Mouse (Mus musculus) NIH3T3 (cell line): ENCODE measurements around the gene Ggcx.
A peak's percentile ranks its signal among the peaks of the same experiment; 100 is the strongest.
"Not testable (repeated sequence)": the region's sequence is repeated elsewhere in the genome, so short reads cannot be mapped to it uniquely, and the experiment has no call there.

Experiments used
- DNase-seq: peaks from one replicate; pipeline ENCODE4 v3.0.0-alpha.2; 2012; ENCODE audit warnings: low read depth

Gene Ggcx

GRCm38 (mm10) chr6:72429061-72429842 is 15.1 kb downstream of the Ggcx start:
- DNase-seq, result no peak

- DNase-seq, result peak; percentile 70
Measured at GRCm38 (mm10) chr6:72430989-72431921, 17.1 kb downstream of the Ggcx start.

- peak; percentile 41 for DNase-seq
Measured at GRCm38 (mm10) chr6:72432153-72432552, 18.0 kb downstream of the Ggcx start.

DNA sequence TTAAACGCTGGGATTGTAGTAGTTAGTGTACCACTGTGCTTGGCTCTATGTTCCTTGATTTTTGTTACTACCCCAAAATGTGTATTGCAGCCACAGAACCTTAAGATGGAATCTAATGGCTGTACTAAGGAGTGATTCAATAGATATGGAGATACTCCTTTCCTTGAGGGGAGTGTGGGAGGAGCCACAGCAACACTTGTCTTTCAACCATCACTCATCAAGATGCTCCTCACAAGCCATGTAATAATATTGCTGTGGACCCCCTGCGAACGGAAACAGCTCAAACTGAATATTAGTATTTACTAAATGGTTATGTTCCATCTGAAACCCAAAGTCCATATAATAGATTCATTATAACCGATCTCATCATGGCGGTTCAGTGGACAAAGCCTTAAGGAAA is 24.1 kb downstream of the Ggcx start:
- DNase-seq, result no peak

DNA sequence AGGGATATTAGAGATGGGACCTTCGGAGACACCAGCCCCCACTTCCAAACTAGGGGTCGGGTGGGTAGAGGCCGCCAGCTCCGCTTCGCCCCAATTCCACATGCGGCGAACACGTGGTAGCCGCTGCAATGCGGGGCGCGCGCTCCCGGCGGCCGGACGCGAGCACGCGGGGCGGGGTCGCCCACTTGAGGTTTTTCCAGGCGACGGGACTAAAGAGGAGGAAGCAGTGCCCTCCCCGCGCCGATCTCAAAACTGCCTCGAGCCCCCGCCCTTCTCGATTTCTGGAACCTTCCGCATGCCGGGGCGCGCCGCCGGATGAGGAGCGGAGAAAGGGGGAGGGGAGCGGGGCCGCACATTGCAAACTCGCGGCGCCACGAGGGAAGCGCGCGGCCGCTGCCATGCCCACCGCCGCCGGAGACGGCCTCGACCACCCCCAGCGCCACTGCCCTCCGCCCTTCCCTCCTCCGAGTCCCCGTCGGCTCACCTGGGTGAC is 24.8 kb downstream of the Ggcx start:
- DNase-seq, result peak; percentile 95

GRCm38 (mm10) chr6:72439355-72440185 is 25.5 kb downstream of the Ggcx start, which contains the start of gene Mat2a:
Gene Mat2a (minus strand): TSS chr6:72439558.
- peak; percentile 99 for DNase-seq

- no peak for DNase-seq
Measured at GRCm38 (mm10) chr6:72440186-72440990, 26.3 kb downstream of the Ggcx start.

GRCm38 (mm10) chr6:72442921-72443604 is 29.0 kb downstream of the Ggcx start:
- DNase-seq, result no peak

- no peak for DNase-seq
Measured at GRCm38 (mm10) chr6:72445011-72445410, 30.9 kb downstream of the Ggcx start.

GRCm38 (mm10) chr6:72447487-72447886 is 33.4 kb downstream of the Ggcx start:
- no peak for DNase-seq

GRCm38 (mm10) chr6:72451778-72452177 is 37.7 kb downstream of the Ggcx start:
- DNase-seq, result not testable (repeated sequence)

DNA sequence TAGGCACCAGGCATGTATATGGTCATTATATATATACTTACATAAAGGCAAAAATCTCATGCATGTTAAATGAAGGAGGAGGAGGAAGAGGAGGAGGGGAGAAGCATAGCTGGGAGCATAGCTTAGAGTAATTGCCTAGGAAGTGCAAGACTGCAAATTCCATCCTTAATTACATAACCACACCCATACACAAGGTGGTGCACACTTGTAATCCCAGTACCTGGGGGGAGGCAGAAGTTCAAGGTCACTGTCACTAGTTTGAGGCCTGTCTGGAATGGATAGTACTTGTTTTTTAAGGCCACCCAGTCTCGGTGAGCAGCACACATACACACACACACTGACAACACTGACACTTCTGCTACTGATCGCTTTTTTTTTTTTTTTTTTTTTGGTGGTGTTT is 38.2 kb downstream of the Ggcx start:
- no peak for DNase-seq

- no peak for DNase-seq
Measured at GRCm38 (mm10) chr6:72453578-72453977, 39.5 kb downstream of the Ggcx start.

DNA sequence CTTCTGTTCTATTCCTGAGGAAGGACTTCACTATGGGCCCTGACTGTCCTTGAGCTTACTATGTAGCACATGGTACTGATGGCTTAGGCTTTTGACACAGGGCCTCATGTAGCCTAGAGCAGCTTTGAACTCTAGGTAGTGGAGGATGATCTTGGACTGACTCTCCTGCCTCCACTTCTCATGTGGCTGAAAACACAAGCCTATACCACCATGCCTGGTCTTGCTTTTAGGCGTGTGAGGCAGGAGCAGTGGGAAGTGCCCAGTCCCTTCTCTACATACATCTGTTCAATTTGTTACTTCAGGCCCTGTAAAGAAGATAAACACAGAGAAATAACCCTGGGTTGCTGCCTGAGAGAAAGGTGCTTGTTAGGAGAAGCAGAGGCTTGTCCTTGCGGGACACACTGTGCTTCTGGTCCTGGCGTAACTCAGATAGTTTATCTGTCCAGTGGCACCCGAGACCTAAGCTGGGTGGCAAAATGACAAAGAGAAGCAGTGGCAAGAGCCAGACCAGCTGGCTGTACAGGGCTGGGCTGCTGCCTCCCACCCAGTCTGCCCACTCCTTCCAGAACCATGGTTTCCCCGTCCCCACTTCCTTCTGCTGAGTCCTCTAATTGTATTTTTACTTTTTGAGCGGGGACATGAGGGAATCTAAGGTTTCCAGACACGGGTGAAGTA is 40.1 kb downstream of the Ggcx start:
- DNase-seq, result no peak

- peak; percentile 88 for DNase-seq
Measured at GRCm38 (mm10) chr6:72454833-72455373, 40.8 kb downstream of the Ggcx start.

DNA sequence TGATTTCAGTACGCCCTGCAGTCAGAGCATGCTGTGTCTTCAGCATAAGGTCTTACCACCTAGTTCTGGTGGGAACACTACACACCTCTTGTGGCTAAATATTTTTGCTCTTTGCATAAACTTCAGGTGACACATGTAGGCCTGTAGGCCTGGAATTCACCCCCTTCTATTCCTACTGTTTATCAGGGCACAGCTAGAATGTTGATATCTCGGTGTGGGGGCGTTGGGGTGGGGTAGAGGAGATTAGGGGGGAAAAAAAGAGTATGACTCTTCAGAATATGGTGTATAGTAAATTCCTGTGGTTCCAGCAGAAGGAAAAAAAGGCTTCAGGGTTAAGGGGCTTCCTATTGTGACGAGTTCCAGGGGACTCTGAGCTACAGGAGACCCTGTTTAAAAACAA is 42.5 kb downstream of the Ggcx start:
- no peak for DNase-seq

DNA sequence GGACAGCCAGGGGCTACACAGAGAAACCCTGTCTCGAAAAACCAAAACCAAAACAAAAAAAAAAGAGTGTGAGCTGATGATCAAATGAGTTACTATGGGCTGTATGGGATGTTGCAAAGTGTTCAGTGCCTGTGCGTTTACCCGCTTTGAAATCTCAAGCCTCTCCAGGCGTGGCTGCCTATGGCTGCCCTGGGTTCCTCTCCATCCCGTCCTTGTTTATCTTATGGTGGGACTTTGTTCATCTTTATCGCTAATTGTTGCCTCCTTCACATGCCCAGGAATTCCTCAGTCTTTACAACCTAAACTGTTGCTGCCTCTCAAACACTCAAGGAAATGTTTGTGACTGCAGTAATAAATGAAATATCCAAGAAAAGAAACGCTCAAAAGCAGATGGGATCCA is 44.3 kb downstream of the Ggcx start:
- DNase-seq, result no peak

DNA sequence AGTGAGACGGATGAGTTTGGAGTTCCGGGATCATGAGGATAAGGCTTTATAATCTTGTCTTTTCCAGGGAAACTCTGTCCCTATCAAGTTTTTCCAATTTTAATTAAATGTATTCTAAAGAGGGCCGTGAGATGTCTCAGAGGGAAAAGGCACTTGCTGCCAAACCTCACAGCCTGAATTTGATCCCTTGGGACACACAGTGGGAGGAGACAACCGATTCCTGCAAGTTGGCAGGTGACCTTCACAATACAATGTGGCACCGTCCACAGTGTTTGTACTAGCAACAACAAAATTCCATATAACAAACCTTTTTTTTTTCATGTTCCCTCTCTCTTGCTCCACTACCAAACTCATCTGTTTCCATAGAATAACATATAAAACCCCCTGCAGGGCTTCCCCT is 44.8 kb downstream of the Ggcx start:
- DNase-seq, result peak; percentile 46

DNA sequence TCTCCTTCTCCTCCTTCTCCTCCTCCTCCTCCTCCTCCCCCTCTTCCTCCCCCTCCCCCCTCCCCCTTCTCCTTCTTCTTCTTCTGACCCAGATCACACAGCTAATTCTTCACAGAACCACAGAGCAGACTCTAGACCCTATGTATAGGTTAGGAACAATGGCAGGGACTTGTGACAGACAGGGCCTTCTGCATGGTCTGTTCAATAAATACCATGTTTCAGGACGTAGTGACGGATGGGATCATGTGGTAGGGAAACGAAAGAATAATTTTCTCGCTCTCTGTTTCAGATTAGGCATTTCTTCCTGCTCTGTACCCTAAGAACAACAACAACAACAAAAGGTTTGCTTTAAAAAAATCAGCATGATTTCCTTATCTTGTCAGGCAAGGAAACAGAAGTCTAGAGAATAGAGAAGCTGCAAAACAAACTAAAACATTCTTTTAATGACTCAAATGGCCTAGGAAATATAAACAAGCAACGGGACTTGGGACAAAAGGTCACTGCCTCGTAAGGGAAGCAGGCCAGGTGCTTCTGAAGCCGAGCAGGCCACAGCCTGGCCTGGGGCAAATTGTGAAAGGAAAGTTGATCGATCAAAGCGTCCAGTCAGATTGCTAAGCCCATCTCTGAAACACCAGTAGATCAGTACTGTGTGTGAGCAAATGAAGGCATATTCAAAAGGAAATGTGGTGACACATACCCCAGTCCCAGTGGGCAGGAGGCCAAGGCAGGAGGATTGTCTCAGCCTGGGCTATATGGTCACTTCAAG is 46.1 kb downstream of the Ggcx start:
- peak; percentile 45 for DNase-seq
